Mouse (Mus musculus) cerebellum, adult 2 months (tissue): ENCODE data around the gene Alox12.

Experiments used
- CTCF ChIP-seq: fragments of 200-500 bp; IDR thresholded peaks from 2 replicates; pipeline ENCODE4 v1.5.1; 2011; ENCODE audit warnings: low read depth, mild to moderate bottlenecking, control low read depth, low read length, moderate library complexity, borderline replicate concordance; ENCODE audit not compliant: insufficient read depth
- POLR2A ChIP-seq: fragments of 200-500 bp; IDR thresholded peaks from 2 replicates; pipeline ENCODE4 v1.6.1; 2011; ENCODE audit warnings: low read length, control low read depth, borderline replicate concordance; ENCODE audit not compliant: insufficient read depth

- TF ChIP-seq POLR2A: no peak
- no peak for TF ChIP-seq CTCF
Measured at GRCm38 (mm10) chr11:70229260-70230010, 25.7 kb downstream of the Alox12 start, which contains the start of gene Bcl6b.
